Mouse (Mus musculus): ENCODE measurements around the gene Vmn1r7.
"Not testable (repeated sequence)": the region's sequence is repeated elsewhere in the genome, so short reads cannot be mapped to it uniquely, and the experiment has no call there.

The Vmn1r7 gene

GRCm38 (mm10) chr6:57025224-57025623 is at the start of gene Vmn1r7:
Gene Vmn1r7, minus strand, starts transcription at chr6:57025324.
- DNase-seq (ENCODE audit: low read depth): not testable (repeated sequence)

GRCm38 (mm10) chr6:57066487-57066886 is 41.4 kb upstream of the Vmn1r7 start, which contains the start of gene Vmn1r9:
Gene Vmn1r9, plus strand, starts transcription at chr6:57066787.
- no peak for DNase-seq (ENCODE audit: low read depth)

GRCm38 (mm10) chr6:57063730-57064129 is 38.6 kb upstream of the Vmn1r7 start:
- DNase-seq (ENCODE audit: low read depth): peak; percentile 1

GRCm38 (mm10) chr6:57034674-57035073 is 9.6 kb upstream of the Vmn1r7 start:
- no peak for DNase-seq (ENCODE audit: low read depth)

GRCm38 (mm10) chr6:57031984-57032383 is 6.9 kb upstream of the Vmn1r7 start, which contains the start of gene Vmn1r8:
Gene Vmn1r8, plus strand, starts transcription at chr6:57032284.
- DNase-seq (ENCODE audit: low read depth): no peak

- no peak for DNase-seq (ENCODE audit: low read depth)
Observed at GRCm38 (mm10) chr6:56996943-56997342, 28.2 kb downstream of the Vmn1r7 start, which contains the start of gene Vmn1r6. Gene Vmn1r6, plus strand, starts transcription at chr6:56997243.

All from c-Kit-positive CD71-negative TER-119-negative erythroid progenitor cells, embryonic 14.5 days (primary cell).